Mouse (Mus musculus) ES-E14 (cell line): ENCODE results near the gene Ltb. TPM values are rescaled to one million over a fixed set of nuclear protein-coding genes. Genes with fewer than 3 reads are reported as not detected.

Source experiments
- DNase-seq: peaks from one replicate; pipeline ENCODE4 v3.0.0-alpha.2; 2013; ENCODE audit warnings: low read depth, low spot score
- H3K27ac ChIP-seq: 2 replicates; pipeline ENCODE4 v1.5.1; 2012; ENCODE audit warnings: low read depth, mild to moderate bottlenecking, low read length, moderate library complexity, mixed read lengths; ENCODE audit not compliant: poor library complexity, insufficient read depth, severe bottlenecking
- H3K36me3 ChIP-seq: 2 replicates; pipeline ENCODE4 v1.6.1; 2012; ENCODE audit warnings: mild to moderate bottlenecking, low read length, moderate library complexity, mixed read lengths; ENCODE audit not compliant: control insufficient read depth, poor library complexity, insufficient read depth, severe bottlenecking
- H3K4me1 ChIP-seq, 2 experiments: fragments of 150-350 bp in 1 of 2; sonication (generic) in 1 of 2; 2 replicates each; pipeline ENCODE4 v1.6.1; 2012; ENCODE audit warnings: low read length in 2 of 2, mild to moderate bottlenecking in 1 of 2, mixed read lengths in 1 of 2; ENCODE audit not compliant: control insufficient read depth in 2 of 2, insufficient read depth in 2 of 2, poor library complexity in 1 of 2
- H3K4me3 ChIP-seq, 2 experiments: fragments of 150-350 bp in 1 of 2; sonication (generic) in 1 of 2; 2 replicates each; pipeline ENCODE4 v1.5.1; 2012; ENCODE audit warnings: low read length in 2 of 2, low read depth in 1 of 2, mild to moderate bottlenecking in 1 of 2, mixed read lengths in 1 of 2; ENCODE audit not compliant: insufficient read depth in 1 of 2, poor library complexity in 1 of 2, severe bottlenecking in 1 of 2
- H3K9ac ChIP-seq: 2 replicates; pipeline ENCODE4 v1.6.1; 2012; ENCODE audit warnings: low read depth, mild to moderate bottlenecking, low read length, mixed read lengths; ENCODE audit not compliant: poor library complexity, insufficient read depth, severe bottlenecking
- H3K9me3 ChIP-seq: fragments of 150-350 bp; sonication (generic); 2 replicates; pipeline ENCODE4 v1.6.1; 2012; ENCODE audit warnings: low read depth, mild to moderate bottlenecking, low read length; ENCODE audit not compliant: control insufficient read depth, insufficient read depth
- CHD2 ChIP-seq: IDR thresholded peaks from 2 replicates; pipeline ENCODE4 v1.6.1; 2014; ENCODE audit warnings: mild to moderate bottlenecking, low read depth, low read length, inconsistent platforms
- HCFC1 ChIP-seq: IDR thresholded peaks from 2 replicates; pipeline ENCODE4 v1.6.1; 2012; ENCODE audit warnings: low read length, inconsistent platforms, borderline replicate concordance; ENCODE audit not compliant: insufficient read depth
- MAFK ChIP-seq: IDR thresholded peaks from 2 replicates; pipeline ENCODE4 v1.6.1; 2014; ENCODE audit warnings: mild to moderate bottlenecking, low read depth, low read length, inconsistent platforms; ENCODE audit not compliant: insufficient read depth
- ZC3H11A ChIP-seq: IDR thresholded peaks from 2 replicates; pipeline ENCODE4 v1.6.1; 2012; ENCODE audit warnings: low read depth, mild to moderate bottlenecking, inconsistent platforms, low read length, borderline replicate concordance
- ZNF384 ChIP-seq: IDR thresholded peaks from 2 replicates; pipeline ENCODE4 v1.6.1; 2012; ENCODE audit warnings: low read depth, low read length, inconsistent platforms
- in situ Hi-C, 2 experiments: fragments of 600-800 bp; cut with MboI; formaldehyde crosslinking; loops; one replicate each; pipeline ENCODE4 v1.15.1; 2025; ENCODE audit warnings: low sequenced_read_pairs in 2 of 2, inconsistent platforms in 1 of 2; ENCODE audit not compliant: unreplicated experiment in 2 of 2
- total RNA-seq: library from RNA; depleted of rRNA; stranded (reverse); fragments of 300-350 nt; gene quantifications from 2 replicates; pipeline ENCODE4 v1.2.3, GENCODE M21; 2012

Gene Ltb
- total RNA-seq, 1 experiment: 10.1 TPM

DNA sequence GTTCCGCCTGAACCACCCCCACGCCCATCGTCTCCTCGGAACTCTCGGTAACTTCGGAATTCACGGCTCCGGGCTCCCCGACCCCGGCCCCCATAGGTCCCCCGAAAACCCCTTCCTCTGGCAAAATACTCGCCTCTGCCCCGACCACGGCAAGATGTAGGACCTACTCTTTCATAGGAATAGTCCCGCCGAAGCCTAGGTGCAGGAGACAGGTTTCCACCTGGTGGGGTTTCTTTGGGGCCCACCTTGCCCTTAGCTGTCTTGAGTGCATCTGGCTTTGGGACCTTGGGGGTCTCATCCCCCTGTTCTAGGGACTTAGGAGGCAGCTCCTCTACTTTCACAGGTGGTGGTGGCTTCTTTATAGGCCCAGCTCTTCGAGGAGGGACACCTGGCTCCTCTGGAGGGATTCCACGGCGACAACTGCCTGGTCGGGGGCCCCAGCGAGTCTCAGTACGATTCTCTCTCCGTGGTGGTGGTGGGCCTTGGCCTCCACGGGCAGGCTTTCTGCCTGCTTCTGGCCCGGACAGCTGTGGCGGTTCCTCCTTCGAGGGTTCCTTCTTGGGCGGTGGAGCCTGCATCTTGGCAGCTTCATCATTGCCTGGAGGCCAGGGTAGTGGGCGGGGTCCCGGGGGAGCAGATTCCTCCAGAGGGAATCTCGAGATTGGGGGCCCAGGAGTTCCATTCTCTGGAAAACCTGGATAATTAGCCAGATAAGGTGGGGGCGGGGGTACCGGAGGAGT, 37.6 kb upstream of the Ltb start:
- DNase-seq: no peak
- no peak overlapping the region for H3K9ac ChIP-seq
- no peaks in the 10 kb centered on the region for H3K9me3 ChIP-seq
- H3K4me3 ChIP-seq: no peak overlapping the region
- no peak overlapping the region for H3K27ac ChIP-seq
- no peak for TF ChIP-seq ZNF384
- TF ChIP-seq CHD2: no peak
- TF ChIP-seq ZC3H11A: no peak
- TF ChIP-seq MAFK: no peak
- no peak for TF ChIP-seq HCFC1
- H3K36me3 ChIP-seq: peaks cover 98% of the 10 kb centered on the region
- in situ Hi-C loops: no loop called here
- peaks cover 0 to 7% of the 10 kb centered on the region in 2 experiments; a peak in 1 of 4 replicates for H3K4me1 ChIP-seq

DNA sequence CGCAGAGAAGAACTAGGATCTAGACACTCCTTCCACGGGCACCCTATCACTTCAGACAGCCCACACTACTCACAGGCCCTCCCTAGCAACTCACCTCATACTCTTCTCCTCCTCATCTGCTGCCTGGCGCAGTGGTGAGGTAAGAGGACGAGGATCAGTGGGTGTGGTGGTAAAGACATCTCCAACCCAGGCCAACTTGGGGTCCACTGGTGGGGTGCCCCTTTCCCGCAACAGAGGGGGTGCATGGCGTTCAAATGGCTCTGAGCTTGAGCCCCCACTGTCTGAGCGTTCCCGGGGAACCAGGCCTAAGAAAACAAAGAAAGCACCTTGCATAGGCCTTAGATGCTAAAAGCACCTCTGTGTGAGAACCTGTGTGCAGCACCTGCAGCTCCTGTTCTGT, 37.0 kb upstream of the Ltb start:
- Histone ChIP-seq H3K4me1 (peaks cover 0 to 11% of the 10 kb centered on the region in 2 experiments; a peak in 1 of 4 replicates), H3K36me3 (peaks cover 99% of the 10 kb centered on the region), H3K4me3 (no peak overlapping the region), H3K27ac (no peak overlapping the region), H3K9me3 (no peaks in the 10 kb centered on the region), H3K9ac (no peak overlapping the region)
- no peak for TF ChIP-seq HCFC1
- in situ Hi-C loops: no loop called here
- DNase-seq: no peak

DNA sequence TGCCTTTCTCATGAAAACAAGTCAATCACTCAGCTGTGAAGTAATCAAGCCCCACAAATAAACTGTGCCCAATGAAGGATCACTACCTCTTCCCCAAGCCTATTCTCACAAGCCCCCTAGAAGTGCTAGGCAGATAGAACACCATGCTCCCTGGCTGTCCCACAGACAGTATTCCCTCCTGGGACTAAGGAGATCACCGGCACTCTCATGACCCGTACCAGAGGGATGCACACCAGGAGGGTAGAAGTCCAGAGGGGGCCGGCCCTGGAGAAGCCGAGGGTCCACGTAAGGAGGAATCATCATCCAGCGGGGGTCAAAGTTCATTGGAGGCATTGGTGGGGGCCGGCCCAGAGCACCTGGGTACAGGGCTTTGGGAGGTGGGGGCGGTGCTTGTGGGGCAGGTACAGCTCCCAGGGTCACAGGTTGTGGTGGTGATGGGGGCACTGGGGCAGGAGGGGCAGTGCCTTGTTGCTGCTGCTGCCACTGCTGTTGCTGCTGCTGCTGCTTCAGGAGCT, 36.5 kb upstream of the Ltb start:
- no peak for DNase-seq
- Histone ChIP-seq H3K4me3 (no peak overlapping the region), H3K9ac (no peak overlapping the region), H3K4me1 (peaks cover 0 to 11% of the 10 kb centered on the region in 2 experiments; a peak in 1 of 4 replicates), H3K27ac (no peak overlapping the region), H3K36me3 (peaks cover 99% of the 10 kb centered on the region), H3K9me3 (no peaks in the 10 kb centered on the region)
- TF ChIP-seq MAFK (no peak), HCFC1 (no peak), CHD2 (no peak), ZNF384 (no peak)
- in situ Hi-C loops: no loop called here

DNA sequence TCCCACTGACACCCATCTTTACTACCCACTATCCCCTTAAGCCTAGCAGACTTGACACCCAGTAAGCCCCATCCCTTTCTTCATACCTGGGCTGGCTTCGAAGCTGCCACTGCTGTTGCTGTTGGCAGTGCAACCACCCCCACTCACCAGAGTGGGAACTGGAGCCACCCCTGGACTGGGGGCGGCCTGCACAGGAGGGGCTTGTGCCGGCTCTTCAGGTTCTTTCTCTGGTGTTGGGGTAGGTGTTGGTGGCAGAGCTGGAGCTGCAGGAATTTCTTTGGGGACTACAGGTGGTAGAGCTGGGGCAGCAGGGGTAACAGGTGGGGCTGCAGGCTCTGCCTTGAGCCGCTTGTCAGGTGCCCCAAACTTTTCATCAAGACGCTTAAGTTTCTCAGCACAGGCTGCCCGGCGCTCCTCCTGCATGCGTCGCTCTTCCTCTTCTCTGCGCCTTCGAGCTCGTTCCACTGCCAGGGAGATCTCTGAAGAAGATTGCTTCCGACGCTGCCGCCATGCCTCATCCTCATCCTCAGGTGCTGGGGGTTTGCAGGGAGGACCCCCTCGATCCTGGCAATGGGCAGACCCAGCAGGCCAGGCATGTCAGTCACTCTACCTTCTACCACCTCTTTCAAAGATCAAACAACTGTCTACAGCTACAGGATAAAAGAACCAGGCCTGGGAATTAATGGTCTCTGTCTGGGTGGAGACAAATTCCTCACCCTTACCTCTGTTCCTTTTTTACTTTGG, 35.2 kb upstream of the Ltb start:
- no peak overlapping the region for H3K9ac ChIP-seq
- peaks cover 88% of the 10 kb centered on the region for H3K36me3 ChIP-seq
- no peak for DNase-seq
- no peak overlapping the region for H3K4me3 ChIP-seq
- no peaks in the 10 kb centered on the region for H3K9me3 ChIP-seq
- no peak for TF ChIP-seq HCFC1
- H3K27ac ChIP-seq: no peak overlapping the region
- peaks cover 0 to 11% of the 10 kb centered on the region in 2 experiments; a peak in 1 of 4 replicates for H3K4me1 ChIP-seq
- in situ Hi-C loops: no loop called here
